Mouse (Mus musculus) right cerebral cortex, postnatal 4 days (tissue): Measurements from ENCODE around the gene Elp4.

Experiments used
- DNase-seq: peaks from one replicate; pipeline ENCODE4 v3.0.0-alpha.2; 2022

The Elp4 gene

DNA sequence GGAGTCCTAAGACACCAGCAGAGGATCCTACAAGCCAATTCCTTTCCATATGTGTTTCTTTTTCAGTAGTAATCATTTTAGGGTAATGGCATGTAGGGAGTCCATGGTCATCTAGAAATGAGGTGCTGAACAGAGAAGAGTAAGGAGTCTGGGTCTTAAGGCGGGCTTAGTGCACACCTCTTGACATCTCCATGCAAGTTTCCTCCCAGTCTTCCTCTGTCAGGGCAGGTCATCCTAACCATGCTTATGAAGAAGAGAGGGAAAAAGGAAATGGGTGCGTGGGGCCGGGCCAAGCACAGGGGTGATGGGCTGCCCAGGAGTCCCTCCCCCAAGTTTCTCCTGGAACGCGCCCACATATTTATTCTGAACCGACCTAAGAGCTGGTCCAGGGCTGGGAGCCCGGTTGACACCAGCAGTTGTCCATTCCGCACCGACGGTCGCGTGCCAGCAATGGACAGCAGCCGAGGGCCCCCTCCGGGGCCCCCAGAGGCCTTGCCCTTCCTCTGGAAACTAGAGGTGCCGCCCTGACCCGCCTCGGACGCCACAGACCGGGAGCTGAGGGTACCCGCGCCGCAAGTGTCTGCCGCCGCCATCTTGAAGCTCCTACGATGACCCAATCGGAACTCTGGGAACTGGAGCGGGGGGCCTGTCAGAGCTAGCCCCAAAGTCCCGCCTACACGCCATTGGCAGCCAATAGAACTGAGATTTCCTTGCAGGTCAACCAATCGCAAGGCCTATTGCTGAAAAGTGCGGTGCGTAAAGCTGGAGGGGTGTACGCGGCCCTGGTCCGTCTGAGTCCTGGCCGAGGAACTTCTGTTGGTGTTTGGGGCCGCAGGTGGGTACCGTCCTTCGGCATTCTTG is at the start of gene Elp4, which contains the start of gene Immp1l:
TSS of gene Elp4 (minus strand) at position 669 of the 861 bp plus-strand sequence.
TSS of gene Immp1l (plus strand) at position 743 of the 861 bp plus-strand sequence.
- peak; percentile 93 for DNase-seq

DNA sequence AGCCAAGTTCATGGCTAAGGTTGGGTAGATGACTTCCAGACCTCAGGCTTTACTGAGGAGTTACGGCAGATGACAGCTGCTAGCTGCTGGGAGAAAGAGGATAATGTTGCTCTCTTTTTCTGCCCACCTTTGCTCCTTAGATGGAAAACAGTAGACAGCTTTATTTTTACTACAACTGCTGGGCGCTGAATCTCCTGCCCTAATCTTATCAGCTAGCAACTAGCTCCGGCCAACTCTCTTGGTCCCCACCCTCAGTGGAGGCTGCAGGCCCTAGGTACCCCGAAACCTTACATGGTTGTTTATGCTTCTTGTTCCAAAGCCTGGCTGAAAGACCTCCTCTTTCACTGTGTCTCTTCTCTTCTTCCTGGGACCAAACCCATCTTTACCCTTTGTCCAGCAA is 49.5 kb upstream of the Elp4 start:
- no peak for DNase-seq

DNA sequence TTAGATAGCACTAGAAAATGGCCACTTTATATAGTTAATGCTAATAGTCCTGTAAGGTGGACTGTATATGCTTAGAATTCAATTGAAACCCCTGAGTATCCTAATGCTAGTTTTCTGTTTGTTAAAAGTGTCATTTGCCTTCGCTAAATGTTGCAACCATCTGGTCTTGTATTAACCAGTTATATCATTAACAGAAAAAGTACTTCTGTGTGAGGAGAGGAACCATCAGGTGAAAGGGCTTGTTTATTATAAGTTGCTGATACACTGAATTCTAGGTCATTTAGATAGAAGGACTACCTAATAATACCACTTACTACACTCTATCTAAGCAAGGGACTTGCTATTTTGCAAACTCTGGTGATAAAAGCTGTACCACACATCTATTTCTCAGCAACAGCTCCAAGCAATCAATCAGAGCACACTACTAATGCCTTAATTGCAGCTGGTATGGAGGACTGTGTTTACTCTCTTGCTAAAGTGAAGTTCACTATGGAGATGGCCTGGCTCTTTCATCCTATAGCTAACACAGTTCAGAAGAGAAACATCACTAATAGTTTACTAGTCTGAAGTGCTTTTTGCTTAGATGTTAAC is 47.1 kb upstream of the Elp4 start:
- DNase-seq: no peak

DNA sequence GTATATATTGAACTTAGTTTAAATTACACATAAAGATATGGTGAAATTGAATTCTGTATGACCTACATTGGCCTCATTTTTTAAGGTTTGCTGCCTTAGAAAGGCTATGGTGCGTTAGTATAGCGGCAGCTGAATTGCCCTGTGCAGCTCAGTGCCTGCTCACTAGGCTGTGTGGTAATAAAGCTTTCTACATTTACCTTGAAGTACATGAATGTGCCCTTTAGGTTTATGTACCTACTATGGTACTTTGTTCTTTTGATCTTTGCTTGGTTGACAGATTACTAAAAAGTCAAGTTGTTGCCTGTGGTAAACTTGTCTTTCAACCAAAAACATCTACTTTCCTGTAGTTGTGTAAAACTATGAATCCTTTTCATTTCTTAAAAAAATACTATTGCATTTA is 45.8 kb upstream of the Elp4 start:
- no peak for DNase-seq

DNA sequence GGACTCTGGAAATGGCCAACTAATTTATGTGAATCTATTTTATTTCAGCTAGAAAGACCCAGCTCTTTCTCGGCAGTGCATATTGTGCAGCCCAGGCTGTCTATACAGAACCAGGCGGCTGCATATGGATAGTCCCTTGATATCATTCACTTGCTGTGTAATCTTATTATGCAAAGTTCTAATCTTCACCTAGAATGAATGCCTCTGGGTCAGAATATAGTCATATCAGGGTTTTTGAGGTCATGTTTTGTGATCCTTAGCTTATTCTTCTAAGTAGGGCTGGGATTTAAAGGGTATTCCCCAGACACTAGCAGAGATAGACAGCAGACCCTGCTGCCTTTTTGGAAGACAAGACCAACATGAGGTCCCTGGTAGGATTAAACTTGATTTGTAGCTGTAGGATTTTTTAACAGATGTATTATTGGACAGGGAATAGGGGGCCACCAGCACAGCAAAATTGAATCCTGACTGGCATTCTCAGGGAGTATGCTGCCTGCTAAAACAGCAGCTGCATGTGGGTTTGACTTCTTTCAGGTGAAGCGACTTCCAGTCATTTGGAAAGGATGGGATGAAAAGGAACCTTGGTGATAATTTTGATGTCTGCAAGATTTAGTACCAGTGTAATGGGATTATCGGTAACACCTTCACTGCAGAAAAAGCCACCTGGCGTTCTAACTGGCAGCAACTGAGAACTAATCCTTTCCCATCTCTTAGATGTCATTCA is 13.4 kb upstream of the Elp4 start:
- no peak for DNase-seq

DNA sequence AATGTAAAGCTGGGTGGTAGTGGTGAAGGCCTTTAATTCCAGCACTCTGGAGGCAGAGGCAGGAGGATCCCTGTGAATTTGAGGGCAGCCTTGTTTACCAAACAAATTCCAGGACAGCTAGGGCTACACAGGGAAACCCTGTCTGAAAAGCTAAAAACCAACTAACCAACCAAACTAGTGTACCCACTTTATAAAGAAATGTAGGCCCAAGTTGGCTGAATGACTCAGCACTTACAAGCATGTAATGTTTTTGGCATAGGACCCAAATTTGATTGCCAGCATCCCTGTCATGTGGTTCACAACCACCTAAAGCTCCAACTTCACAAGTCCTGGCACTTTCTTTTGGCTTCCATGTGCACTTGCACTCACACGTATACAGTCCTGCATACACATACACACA is 12.3 kb upstream of the Elp4 start:
- DNase-seq: no peak

DNA sequence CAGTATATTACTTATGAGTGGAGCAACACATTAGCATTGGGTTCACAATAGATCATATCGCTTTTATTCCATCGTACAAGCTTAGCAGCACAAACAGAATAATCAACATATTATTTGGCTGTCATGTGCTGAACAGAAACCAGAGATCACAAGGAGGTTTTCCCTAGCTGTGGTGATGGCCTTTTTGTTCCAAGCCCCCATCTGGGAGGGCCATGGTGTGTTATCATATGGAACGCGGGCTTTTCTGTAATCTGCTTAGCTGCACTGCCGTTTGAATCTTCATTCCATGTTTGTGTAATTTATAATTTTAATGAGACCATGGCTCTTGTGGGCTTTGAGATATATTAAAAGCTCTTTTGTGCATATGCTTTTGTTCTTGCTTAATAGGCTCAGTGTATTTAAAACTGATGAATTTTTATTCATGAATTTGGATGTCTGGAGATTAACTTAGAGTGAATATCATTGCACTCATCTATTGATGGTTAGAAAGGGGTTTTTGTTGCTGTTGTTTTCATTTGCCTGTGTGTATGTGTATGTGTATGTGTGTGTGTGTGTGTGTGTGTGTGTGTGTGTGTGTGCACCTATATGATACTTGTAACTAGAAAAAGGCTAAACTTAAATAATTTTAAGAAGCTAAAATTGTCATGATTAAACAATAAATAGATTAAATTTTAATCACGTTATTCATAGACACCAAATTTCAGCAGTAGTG is 9.4 kb upstream of the Elp4 start:
- DNase-seq: no peak

DNA sequence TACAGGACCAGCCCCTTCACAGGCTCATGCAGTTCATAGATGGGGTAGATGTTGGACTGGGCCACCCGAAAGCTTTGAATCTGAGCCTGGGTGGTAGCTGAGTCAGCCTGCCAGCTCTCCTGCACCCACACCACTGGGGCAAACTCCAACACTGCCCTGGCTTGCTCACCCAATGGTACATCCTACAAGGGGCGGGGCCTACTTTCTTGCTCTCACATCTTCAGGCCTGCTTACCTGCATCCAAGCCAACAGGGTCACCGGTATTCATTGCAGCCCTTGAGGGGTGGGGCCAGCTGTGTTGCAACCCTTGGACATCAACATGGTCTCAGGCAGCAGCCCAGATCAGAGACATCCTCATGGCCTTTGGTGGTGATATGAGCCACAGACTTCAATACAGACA is 6.2 kb upstream of the Elp4 start:
- no peak for DNase-seq

DNA sequence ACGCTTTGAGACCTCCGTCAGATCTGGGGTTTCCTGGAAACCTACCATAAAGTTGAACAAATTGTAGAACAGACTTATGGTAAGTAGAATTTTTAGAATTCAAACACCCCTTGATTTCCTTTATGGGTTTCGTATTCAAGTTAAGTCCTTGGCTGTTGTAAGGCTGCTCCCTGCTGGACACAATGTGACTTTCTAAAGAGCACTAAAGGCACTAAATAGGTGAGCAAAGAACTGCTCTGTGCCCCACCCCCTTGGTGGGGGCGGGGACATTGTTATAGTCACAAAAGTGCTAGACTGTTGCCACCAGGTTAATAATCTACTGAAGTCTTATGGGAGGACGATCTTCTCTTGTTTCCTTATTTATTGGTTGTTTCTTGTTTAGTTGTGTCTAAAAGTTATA is 4.0 kb upstream of the Elp4 start:
- peak; percentile 7 for DNase-seq

DNA sequence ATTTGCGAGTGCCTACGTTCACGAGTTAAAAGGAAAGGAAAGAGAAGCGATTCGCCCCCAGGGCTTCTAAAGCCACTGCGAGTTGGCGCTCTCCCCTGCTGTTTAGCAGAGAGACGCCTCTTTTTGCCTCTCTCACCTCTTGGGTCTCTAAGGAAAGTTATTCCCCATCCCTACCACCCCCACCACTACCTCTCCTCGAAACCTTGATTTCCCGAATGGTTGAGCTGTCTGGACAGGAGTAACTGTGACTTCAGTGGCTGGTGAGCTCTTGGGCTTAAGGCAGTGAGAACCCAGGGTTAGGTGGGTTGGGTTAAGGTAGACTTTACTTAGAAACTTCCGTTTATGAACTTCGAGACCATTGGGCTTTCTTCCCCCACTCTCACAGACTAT is 388 bp upstream of the Elp4 start:
- no peak for DNase-seq

DNA sequence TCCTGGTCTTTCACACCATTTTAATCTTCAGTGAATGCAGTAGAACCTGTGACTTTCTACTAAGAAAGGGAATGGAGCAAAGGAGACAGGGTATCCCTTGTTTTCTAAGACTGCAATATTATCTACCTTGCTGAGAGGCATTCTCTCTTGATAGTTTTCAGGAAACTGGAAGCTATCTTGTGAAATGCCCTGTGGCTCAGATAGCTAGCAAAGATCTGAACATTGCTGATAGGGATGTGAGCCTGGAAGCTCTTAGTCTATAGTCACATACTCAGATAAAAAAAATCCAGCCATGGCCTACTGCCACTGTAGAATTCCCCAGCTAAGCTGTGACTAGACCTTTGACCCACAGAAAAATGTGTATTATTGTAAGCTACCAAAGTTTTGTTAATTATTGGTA is 13.5 kb downstream of the Elp4 start:
- no peak for DNase-seq

DNA sequence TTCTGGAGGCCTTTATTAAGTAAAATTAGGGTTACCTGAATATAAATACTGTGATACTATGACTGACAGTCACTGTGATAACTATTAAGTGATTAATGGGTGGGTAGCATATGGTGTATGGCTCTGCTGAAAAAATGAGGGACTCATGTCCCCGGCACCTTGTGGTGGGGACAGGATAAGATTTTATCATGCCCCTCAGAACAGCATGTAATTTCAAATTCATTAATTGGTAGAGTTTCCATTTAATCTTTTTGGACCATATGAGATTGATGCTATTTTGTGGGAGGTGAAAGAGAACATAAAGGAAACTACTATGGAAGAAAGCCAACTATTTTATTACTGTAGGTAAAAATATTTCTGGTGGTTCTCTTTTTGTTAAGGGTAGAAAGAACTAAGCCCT is 31.0 kb downstream of the Elp4 start:
- no peak for DNase-seq

DNA sequence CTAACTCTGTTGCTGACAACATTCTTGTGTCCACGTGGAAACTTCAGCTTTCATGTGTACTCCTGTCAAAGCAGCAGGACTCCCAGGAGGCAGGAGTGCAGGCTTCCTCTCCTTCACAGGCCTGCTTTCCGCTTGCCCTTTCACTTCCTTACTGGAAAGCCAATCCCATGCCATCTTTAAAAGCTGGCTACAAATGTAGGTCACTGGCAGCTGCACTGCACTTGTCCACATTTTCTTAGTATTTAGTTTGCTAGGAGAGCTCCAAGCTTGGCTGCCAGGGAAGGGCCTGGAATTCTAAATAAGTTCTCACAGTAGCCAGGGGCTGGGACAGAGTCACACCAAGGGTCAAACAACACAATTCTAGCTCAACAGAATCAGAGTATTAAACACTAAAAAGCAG is 49.6 kb downstream of the Elp4 start:
- no peak for DNase-seq

DNA sequence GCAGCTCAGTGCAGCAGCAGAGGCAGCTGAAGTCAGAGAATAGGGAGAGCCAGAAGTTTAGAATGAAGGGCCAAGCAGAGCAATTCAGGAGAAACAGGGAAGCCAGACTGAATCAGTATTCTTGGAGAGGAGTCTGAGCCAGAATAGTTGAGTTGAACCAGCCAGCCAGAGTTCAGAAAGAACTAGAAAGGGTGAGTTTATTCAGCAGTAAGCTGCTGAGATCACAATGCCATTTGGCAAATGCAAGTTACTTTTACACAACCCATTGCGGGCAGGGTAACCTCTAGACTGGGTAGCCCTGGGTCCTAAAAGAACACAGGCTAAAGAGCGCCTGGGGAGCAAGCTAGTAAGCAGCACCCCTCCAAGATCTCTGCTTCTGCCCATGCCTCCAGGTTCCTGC is 51.4 kb downstream of the Elp4 start:
- DNase-seq: no peak

DNA sequence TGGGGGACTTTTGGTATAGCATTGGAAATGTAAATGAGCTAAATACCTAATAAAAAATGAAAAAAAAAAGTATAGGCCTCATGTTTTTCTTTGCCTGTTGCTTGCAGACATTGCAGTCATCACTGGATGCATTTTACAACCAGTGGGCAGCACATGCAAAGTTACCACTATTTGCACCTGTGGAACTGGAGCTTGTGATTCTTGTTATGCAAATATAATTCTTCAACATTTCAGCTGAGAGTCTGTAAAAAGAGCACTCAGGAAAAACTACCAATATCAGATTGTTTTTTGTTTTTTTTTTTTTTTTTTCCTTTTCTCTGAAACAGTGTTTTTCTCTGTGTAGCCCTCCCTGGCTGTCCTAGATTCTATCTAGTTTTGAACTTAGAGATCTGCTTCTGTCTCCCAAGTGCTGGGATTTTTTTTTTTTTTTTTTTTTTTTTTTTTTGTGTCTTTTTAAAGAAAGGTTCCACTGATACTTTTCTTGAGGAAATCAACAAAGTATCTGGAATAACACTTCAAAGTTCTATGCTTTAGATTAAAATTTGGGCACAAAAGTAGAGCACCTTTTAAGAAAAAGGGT is 52.6 kb downstream of the Elp4 start:
- no peak for DNase-seq

DNA sequence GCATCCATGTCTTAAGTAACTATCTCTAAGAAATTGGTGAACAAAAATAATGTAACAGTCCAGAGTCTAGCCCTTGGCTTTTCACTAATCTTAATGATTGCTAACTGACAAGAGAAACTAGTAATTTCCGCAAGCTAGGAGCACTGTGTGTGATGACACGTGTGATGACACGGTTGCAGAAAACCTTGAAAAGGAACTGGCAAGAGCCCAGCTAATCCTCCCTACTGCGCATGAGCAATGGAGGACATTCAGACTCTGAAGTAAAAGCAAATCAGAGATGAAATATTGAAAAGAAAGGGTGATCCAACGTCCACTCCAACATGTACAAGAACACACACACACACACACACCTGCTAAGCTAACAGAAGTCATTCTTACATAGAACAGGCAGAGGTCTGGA is 61.2 kb downstream of the Elp4 start:
- DNase-seq: no peak

DNA sequence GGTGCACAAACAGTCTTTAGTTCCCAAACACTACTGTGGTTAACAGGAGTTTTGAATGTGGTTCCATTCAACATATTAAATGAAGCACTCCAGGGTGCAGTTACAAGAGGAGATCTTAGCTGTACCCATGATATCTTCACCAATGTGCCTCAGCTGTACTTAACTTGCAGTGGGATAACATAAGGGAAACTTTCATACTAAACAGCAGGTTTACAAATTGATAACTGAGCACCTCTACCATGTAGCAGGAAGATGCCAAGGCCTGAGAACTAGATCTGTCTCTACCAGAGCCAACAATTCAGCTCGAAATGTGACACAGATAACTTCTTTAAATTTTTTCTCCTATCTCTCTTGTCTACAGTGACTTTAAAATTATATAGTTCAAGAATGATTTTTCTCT is 86.4 kb downstream of the Elp4 start:
- DNase-seq: no peak

DNA sequence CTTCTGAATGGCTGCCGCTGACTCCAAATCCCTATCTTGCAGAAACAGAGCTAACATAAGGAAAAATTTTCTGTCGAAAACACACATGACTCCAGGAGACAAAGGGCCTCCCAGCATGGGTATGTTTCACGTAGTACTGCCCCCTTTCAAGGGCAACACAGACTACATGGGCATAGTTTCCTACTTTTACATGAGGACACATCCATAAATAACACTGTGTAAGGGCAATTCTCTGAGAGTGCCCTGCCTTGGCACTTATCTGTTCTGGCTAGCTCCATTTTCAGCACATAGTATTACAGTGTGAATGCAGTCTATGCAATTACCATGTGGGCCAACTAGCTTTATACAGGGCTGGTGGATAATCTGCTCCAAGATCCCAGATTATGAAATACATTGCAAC is 89.2 kb downstream of the Elp4 start:
- no peak for DNase-seq

DNA sequence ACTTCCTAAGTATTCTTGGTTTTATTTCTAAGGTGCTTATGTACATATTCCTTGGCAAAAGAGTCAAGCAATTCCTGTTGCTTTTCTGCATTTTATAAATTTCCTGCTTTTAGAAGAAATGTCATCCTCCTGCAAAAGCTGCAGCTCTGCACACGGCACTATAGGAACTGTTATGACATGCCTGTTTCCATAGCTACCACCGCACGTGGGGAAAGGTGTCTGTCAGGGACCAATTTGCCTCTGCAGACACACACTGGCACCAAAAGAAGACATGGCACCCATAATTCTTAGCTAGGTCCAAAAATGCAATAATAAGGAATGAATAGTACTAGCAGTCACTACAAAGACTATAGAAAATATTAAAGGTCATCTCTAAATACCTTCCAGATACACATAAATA is 91.3 kb downstream of the Elp4 start:
- no peak for DNase-seq

DNA sequence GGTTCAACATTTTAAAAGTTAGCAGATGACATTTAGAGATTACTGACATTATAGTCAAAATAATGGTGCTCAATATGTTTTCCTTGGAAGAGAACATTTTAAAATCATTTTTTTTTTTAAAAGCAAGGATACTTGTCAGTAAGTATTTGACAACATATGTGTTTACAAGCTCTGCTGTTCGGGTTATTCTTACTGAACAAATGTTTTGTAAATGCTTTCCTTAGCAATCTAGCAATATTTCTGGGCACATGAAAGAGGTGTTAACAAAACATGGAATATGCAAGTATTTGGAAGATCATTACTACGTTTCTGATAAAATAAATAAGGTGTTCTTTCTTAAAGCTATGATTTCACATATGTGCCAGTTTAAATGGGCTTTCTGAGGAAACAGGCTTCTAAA is 94.1 kb downstream of the Elp4 start:
- DNase-seq: no peak

DNA sequence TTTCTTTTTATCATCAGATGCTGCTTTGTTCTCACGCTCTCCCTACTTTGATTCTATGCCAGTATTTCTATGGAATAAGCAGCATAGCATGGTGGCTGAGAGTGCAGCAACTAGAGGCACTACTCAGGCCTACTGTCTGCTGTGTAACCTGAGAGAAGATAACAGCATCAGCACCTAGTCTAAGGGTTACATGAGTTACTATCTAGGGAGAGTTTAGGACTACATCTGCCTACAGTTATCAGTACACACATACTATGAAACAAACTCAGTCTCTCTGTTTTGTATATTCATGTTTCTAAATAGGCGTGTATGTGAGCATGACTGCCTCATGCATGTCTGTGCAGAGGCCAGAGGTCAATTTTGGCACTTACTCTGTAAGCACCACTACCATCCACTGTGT is 97.8 kb downstream of the Elp4 start:
- DNase-seq: no peak

DNA sequence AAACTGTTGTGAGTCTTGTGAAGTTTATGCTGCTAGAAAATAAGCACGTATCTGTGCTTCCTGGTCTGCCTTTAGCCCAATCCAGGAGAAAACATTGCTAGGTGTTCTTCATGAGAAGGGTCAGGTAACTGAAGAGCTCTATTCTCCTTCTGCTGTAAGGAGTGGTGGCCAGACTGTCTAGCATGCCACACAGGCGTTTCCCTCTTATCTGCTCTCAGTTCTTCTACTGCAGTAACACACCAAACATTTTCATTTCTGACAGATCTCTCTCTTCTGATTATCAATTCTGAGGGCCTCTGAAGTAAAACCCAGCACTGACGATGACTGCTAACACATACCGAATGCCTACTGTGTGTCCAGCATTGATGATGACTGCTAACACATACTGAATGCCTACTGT is 98.3 kb downstream of the Elp4 start:
- DNase-seq: no peak

DNA sequence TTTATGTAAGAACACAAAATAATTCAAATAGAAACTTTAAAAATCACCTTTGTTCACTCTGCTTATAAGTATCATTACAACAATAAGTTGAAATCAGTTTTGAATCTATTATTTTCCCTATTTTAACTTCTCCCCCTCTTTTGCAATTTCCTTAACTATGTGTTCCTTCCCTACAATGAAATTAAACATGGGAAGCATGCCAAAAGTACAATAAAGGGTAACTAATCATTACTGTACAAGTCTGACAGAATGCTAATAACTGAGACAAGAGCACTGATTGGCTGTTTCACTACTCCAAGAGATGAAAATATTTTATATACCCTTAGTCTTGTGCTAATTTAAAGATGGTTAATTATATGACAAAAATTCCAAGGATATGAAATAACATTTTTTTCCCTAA is 99.2 kb downstream of the Elp4 start:
- no peak for DNase-seq
